Mouse (Mus musculus) kidney, postnatal 0 days (tissue): Measurements from ENCODE around the gene Ldhc. TPM values are rescaled to one million over a fixed set of nuclear protein-coding genes. Genes with fewer than 3 reads are reported as not detected.

Experiments used
- ATAC-seq: fragments of 200-750 bp; cut with Nextera tagmentation; replicated peaks from 2 replicates; pipeline ENCODE4 v1.8.0; 2017; ENCODE audit warnings: low read depth, moderate number of reproducible peaks, moderate TSS enrichment, moderate library complexity; ENCODE audit not compliant: low FRiP score
- DNase-seq: peaks from one replicate; pipeline ENCODE4 v3.0.0-alpha.2; 2016; ENCODE audit warnings: low spot score
- H3K27ac ChIP-seq: fragments of 300-500 bp; sonication (generic); 2 replicates; pipeline ENCODE4 v1.5.1; 2014; ENCODE audit warnings: mild to moderate bottlenecking
- H3K27me3 ChIP-seq: fragments of 300-500 bp; sonication (generic); 2 replicates; pipeline ENCODE4 v1.6.1; 2014; ENCODE audit warnings: low read length, mixed read lengths; ENCODE audit not compliant: insufficient read depth
- H3K36me3 ChIP-seq: fragments of 300-500 bp; sonication (generic); 2 replicates; pipeline ENCODE4 v1.6.1; 2014; ENCODE audit warnings: low read length, mixed read lengths; ENCODE audit not compliant: insufficient read depth
- H3K4me1 ChIP-seq: fragments of 300-500 bp; sonication (generic); replicated peaks from 2 replicates; pipeline ENCODE4 v1.6.1; 2014; ENCODE audit warnings: antibody characterized with exemption, low read length, mixed read lengths; ENCODE audit not compliant: insufficient read depth
- H3K4me2 ChIP-seq: fragments of 300-500 bp; sonication (generic); 2 replicates; pipeline ENCODE4 v1.6.1; 2014; ENCODE audit warnings: mild to moderate bottlenecking, low read length, moderate library complexity, mixed read lengths
- H3K4me3 ChIP-seq: fragments of 300-500 bp; sonication (generic); replicated peaks from 2 replicates; pipeline ENCODE4 v1.5.1; 2014; ENCODE audit warnings: low read depth, low read length
- H3K9ac ChIP-seq: fragments of 300-500 bp; sonication (generic); 2 replicates; pipeline ENCODE4 v1.6.1; 2014; ENCODE audit warnings: low read depth, low read length
- H3K9me3 ChIP-seq: fragments of 300-500 bp; sonication (generic); replicated peaks from 2 replicates; pipeline ENCODE4 v1.6.1; 2016; ENCODE audit warnings: low read length, inconsistent platforms, mixed read lengths
- CTCF ChIP-seq: IDR thresholded peaks from 2 replicates; pipeline ENCODE4 v1.5.1; 2016; ENCODE audit warnings: antibody characterized with exemption, low read depth, mild to moderate bottlenecking, moderate library complexity
- WGBS: fragments of 180-500 bp; shearing (Covaris S2); extraction: QIAGEN DNeasy Blood & Tissue Kit; methylation state at CpG from one replicate; pipeline ENCODE4 v1.1.7; 2014; 5-methylcytosine and 5-hydroxymethylcytosine counted together
- polyA plus RNA-seq: library from polyadenylated mRNA; unstranded; fragments of >200 nt; fragmentation: Nextera tagmentation; extraction: Ambion mirVana; gene quantifications from 2 replicates; pipeline ENCODE4 v1.2.1, GENCODE M21; 2015

The Ldhc gene
- polyA plus RNA-seq, 1 experiment from 2014 or later = not detected

GRCm38 (mm10) chr7:46883304-46883703 is 22.3 kb downstream of the Ldhc start:
- Histone ChIP-seq H3K4me3 (no peak overlapping the region), H3K36me3 (peaks cover 9% of the 10 kb centered on the region; the same call in 1 of the 2 replicates), H3K9ac (no peak overlapping the region), H3K27ac (no peak overlapping the region), H3K9me3 (no peaks in the 10 kb centered on the region), H3K4me2 (no peak overlapping the region), H3K4me1 (no peaks in the 10 kb centered on the region), H3K27me3 (no peaks in the 10 kb centered on the region)
- ATAC-seq (no peak), DNase-seq (no peak)
- no peak for TF ChIP-seq CTCF
- WGBS = 92% methylated on average over 3 of the region's 3 CpGs

- no peak overlapping the region for H3K27ac ChIP-seq
- peaks cover 51% of the 10 kb centered on the region for H3K36me3 ChIP-seq
- no peaks in the 10 kb centered on the region for H3K4me1 ChIP-seq
- no peak for TF ChIP-seq CTCF
- H3K27me3 ChIP-seq = no peaks in the 10 kb centered on the region
- H3K9me3 ChIP-seq = no peaks in the 10 kb centered on the region
- H3K4me3 ChIP-seq = no peak overlapping the region
- no peak for ATAC-seq
- 94% methylated on average over 3 of the region's 3 CpGs for WGBS
- no peak overlapping the region for H3K9ac ChIP-seq
- no peak overlapping the region for H3K4me2 ChIP-seq
- DNase-seq = no peak
Observed at GRCm38 (mm10) chr7:46895511-46895910, 34.5 kb downstream of the Ldhc start.

- Histone ChIP-seq H3K9ac (no peak overlapping the region), H3K36me3 (peaks cover 48% of the 10 kb centered on the region), H3K4me2 (no peak overlapping the region), H3K9me3 (no peaks in the 10 kb centered on the region), H3K4me3 (no peak overlapping the region), H3K4me1 (no peaks in the 10 kb centered on the region), H3K27ac (no peak overlapping the region), H3K27me3 (no peaks in the 10 kb centered on the region)
- DNase-seq (no peak), ATAC-seq (no peak)
- WGBS = 89% methylated on average over 3 of the region's 3 CpGs
- TF ChIP-seq CTCF = no peak
Observed at GRCm38 (mm10) chr7:46899343-46899742, 38.3 kb downstream of the Ldhc start.

GRCm38 (mm10) chr7:46911250-46911649 is 50.2 kb downstream of the Ldhc start:
- no peak overlapping the region for H3K4me3 ChIP-seq
- no peak for TF ChIP-seq CTCF
- 94% methylated on average over 3 of the region's 3 CpGs for WGBS

GRCm38 (mm10) chr7:46916376-46916775 is 55.4 kb downstream of the Ldhc start:
- TF ChIP-seq CTCF = no peak
- no peak overlapping the region for H3K9ac ChIP-seq
- ATAC-seq (no peak), DNase-seq (no peak)
- H3K4me2 ChIP-seq = no peak overlapping the region
- no peak overlapping the region for H3K4me3 ChIP-seq
- no peaks in the 10 kb centered on the region for H3K9me3 ChIP-seq
- 89% methylated on average over 3 of the region's 3 CpGs for WGBS
- H3K4me1 ChIP-seq = peaks cover 8% of the 10 kb centered on the region
- H3K36me3 ChIP-seq = peaks cover 6% of the 10 kb centered on the region
- no peak overlapping the region for H3K27ac ChIP-seq
- no peaks in the 10 kb centered on the region for H3K27me3 ChIP-seq

More at GRCm38 (mm10) chr7:46911250-46911649, 50.2 kb downstream of the Ldhc start:
- Histone ChIP-seq H3K36me3 (peaks cover 50% of the 10 kb centered on the region), H3K4me1 (no peaks in the 10 kb centered on the region), H3K9ac (no peak overlapping the region), H3K9me3 (no peaks in the 10 kb centered on the region), H3K27ac (no peak overlapping the region), H3K4me2 (no peak overlapping the region), H3K27me3 (no peaks in the 10 kb centered on the region)
- ATAC-seq (no peak), DNase-seq (no peak)

GRCm38 (mm10) chr7:46918678-46919371 is 57.8 kb downstream of the Ldhc start:
- ATAC-seq = no peak
- no peak for TF ChIP-seq CTCF

More at GRCm38 (mm10) chr7:46918678-46919371, 57.8 kb downstream of the Ldhc start:
- Histone ChIP-seq H3K4me1 (peaks cover 8% of the 10 kb centered on the region), H3K27ac (peak overlapping the region; percentile 98), H3K9ac (peak overlapping the region; percentile 92), H3K27me3 (no peaks in the 10 kb centered on the region), H3K4me2 (peak overlapping the region; percentile 59), H3K9me3 (no peaks in the 10 kb centered on the region), H3K4me3 (peak overlapping the region; percentile 91), H3K36me3 (no peaks in the 10 kb centered on the region)
- peak; percentile 43 for DNase-seq
- WGBS = 14% methylated on average over 13 of the region's 13 CpGs
